Mouse (Mus musculus): ENCODE results near the gene Klf6. TPM values are rescaled to one million over a fixed set of nuclear protein-coding genes. Genes with fewer than 3 reads are reported as not detected.

Klf6 gene
- total and polyA plus RNA-seq, 3 experiments = 6.6 to 21.0 (median 15.8) TPM

DNA sequence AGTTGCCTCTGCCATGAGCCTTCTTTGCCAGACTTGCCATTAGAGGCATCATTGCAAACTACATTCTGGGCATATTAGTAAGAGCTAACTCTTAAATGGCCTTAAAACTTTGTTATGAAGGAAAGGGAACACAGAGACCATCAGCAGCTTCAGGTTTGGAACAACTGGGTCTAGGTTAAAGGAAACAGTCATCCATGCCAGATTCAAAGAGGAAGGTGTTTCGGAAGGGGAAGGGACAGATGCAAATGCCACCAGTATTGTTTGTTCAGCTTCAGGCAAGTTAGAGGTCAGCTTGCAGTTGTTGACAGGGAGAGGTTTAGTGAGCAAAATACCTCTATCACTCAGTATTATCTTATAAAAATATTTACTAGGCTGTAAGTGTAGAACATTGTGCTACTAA lies 37.7 kb downstream of the Klf6 start:
- no peaks in the 10 kb centered on the region for H3K79me2 ChIP-seq (replicated peaks; ENCODE audit: control insufficient read depth, extremely low read depth, insufficient read depth, poor library complexity, severe bottlenecking)
- no peaks in the 10 kb centered on the region for H3K36me3 ChIP-seq (replicated peaks in 1 of 2; ENCODE audit: control insufficient read depth in 1 of 2, insufficient read depth in 1 of 2, low read length in 1 of 2)
- in situ Hi-C loops (cut with MboI; ENCODE audit: low pct_ligation_motif_present, low pct_unique_long_range_greater_than_20kb, low sequenced_read_pairs) = no loop called here
- no peaks in the 10 kb centered on the region for H3K4me1 ChIP-seq (ENCODE audit: control insufficient read depth in 1 of 2, insufficient read depth in 2 of 2)
- H3K4me3 ChIP-seq (replicated peaks in 1 of 3; ENCODE audit: low read depth in 2 of 3, low read length in 2 of 3, poor library complexity in 1 of 3) = no peak overlapping the region
- no peak for DNase-seq (ENCODE audit: extremely low read depth)
- H3K27ac ChIP-seq (ENCODE audit: insufficient read depth, low read depth) = no peak overlapping the region
- no peak for TF ChIP-seq ZKSCAN1 (IDR thresholded peaks at IDR 0.05; ENCODE audit: borderline replicate concordance, low read depth, low read length)
- H3K9ac ChIP-seq (ENCODE audit: insufficient read depth, low read depth) = no peak overlapping the region
- H3K27me3 ChIP-seq (replicated peaks) = no peaks in the 10 kb centered on the region
- no peaks in the 10 kb centered on the region for H3K9me3 ChIP-seq (replicated peaks; ENCODE audit: low read length)
- dilution Hi-C loops (cut with MboI; ENCODE audit: extremely low pct_ligation_motif_present, extremely low pct_unique_long_range_greater_than_20kb, low sequenced_read_pairs) = no loop called here
- no peak overlapping the region for H3K4me2 ChIP-seq (ENCODE audit: insufficient read depth, low read depth, poor library complexity, severe bottlenecking)

DNA sequence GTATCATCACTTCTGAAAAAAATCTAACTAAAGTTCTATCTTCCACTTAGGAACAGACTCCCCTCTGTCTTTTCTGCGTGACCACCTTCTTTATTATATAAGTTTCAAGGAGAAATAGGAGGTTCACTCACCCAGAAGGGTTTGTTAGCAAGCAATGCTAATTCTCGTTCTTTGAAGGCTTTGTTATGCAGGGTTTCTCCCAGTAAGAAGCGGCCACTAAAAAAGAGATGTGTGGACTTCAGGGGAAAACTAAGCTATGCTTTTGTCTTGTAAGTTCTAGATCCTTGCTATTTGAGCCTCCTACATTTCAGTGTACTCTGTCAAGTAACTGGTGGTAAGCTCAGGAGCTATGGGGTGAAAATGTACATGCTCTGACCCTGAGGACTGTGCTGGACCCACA lies 38.4 kb downstream of the Klf6 start:
- Histone ChIP-seq H3K27me3 (replicated peaks) (no peaks in the 10 kb centered on the region), H3K9ac (ENCODE audit: insufficient read depth, low read depth) (no peak overlapping the region), H3K4me3 (replicated peaks in 1 of 3; ENCODE audit: low read depth in 2 of 3, low read length in 2 of 3, poor library complexity in 1 of 3) (no peak overlapping the region), H3K4me2 (ENCODE audit: insufficient read depth, low read depth, poor library complexity, severe bottlenecking) (no peak overlapping the region), H3K79me2 (replicated peaks; ENCODE audit: control insufficient read depth, extremely low read depth, insufficient read depth, poor library complexity, severe bottlenecking) (no peaks in the 10 kb centered on the region), H3K36me3 (replicated peaks in 1 of 2; ENCODE audit: control insufficient read depth in 1 of 2, insufficient read depth in 1 of 2, low read length in 1 of 2) (no peaks in the 10 kb centered on the region), H3K9me3 (replicated peaks; ENCODE audit: low read length) (no peaks in the 10 kb centered on the region), H3K27ac (ENCODE audit: insufficient read depth, low read depth) (no peak overlapping the region), H3K4me1 (ENCODE audit: control insufficient read depth in 1 of 2, insufficient read depth in 2 of 2) (no peaks in the 10 kb centered on the region)
- DNase-seq (ENCODE audit: extremely low read depth) = no peak
- dilution Hi-C loops (cut with MboI; ENCODE audit: extremely low pct_ligation_motif_present, extremely low pct_unique_long_range_greater_than_20kb, low sequenced_read_pairs) = no loop called here
- TF ChIP-seq E2F4 (IDR thresholded peaks at IDR 0.05; ENCODE audit: insufficient replicate concordance, low read depth, low read length) (no peak), RAD21 (IDR thresholded peaks at IDR 0.05; ENCODE audit: low read depth, low read length) (no peak), JUN (IDR thresholded peaks at IDR 0.05; ENCODE audit: insufficient read depth, low read depth, low read length) (no peak), BHLHE40 (IDR thresholded peaks at IDR 0.05; ENCODE audit: low read depth, low read length) (no peak), POLR2A (IDR thresholded peaks at IDR 0.05; ENCODE audit: low read depth, low read length) (no peak), MAFK (IDR thresholded peaks at IDR 0.05; ENCODE audit: insufficient replicate concordance, low read length) (no peak), USF1 (IDR thresholded peaks at IDR 0.05; ENCODE audit: low read depth, low read length) (no peak), MAX (IDR thresholded peaks at IDR 0.05; ENCODE audit: low read length) (no peak), PAX5 (IDR thresholded peaks at IDR 0.05; ENCODE audit: low read length) (no peak), MAZ (IDR thresholded peaks at IDR 0.05; ENCODE audit: low read depth, low read length) (no peak), CTCF (conservative IDR thresholded peaks at IDR 0.05 in 1 of 2, IDR thresholded peaks at IDR 0.05 in 1 of 2; ENCODE audit: low read depth in 2 of 2, low read length in 2 of 2) (no peak), JUND (conservative IDR thresholded peaks at IDR 0.05; ENCODE audit: low read depth, low read length) (no peak)
- in situ Hi-C loops (cut with MboI; ENCODE audit: low pct_ligation_motif_present, low pct_unique_long_range_greater_than_20kb, low sequenced_read_pairs) = no loop called here

DNA sequence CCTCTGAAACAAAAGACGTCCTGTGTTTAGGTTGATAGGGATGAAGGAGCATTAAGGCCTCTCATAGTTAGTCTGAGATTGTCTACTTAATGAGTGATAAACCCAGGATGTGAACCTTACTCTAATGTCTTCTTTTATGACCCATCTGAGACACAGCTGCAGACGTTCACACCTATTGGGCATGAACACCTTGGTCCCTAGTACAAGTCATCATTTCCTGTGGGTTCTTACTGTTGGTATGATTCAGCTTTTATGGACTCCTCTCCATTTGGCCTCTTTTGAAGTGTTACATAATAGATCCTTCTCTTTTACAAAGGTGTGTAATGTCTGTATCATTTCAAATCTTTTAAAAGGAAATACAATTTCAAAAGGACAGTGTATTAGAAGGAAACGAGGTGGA lies 51.9 kb downstream of the Klf6 start:
- TF ChIP-seq SMC3 (IDR thresholded peaks at IDR 0.05; ENCODE audit: low read depth, low read length) (no peak), RCOR1 (conservative IDR thresholded peaks at IDR 0.05; ENCODE audit: low read depth, low read length) (no peak), TCF12 (IDR thresholded peaks at IDR 0.05; ENCODE audit: low read depth, low read length) (no peak), PAX5 (IDR thresholded peaks at IDR 0.05; ENCODE audit: low read length) (no peak), MXI1 (IDR thresholded peaks at IDR 0.05; ENCODE audit: low read depth, low read length) (no peak), GABPA (IDR thresholded peaks at IDR 0.05; ENCODE audit: insufficient replicate concordance, low read depth, low read length) (no peak), RAD21 (IDR thresholded peaks at IDR 0.05; ENCODE audit: low read depth, low read length) (no peak), ZNF384 (IDR thresholded peaks at IDR 0.05; ENCODE audit: low read depth, low read length) (no peak), NRF1 (IDR thresholded peaks at IDR 0.05; ENCODE audit: low read depth, low read length) (no peak), SIN3A (IDR thresholded peaks at IDR 0.05; ENCODE audit: low read length) (no peak), USF2 (conservative IDR thresholded peaks at IDR 0.05; ENCODE audit: low read depth, low read length) (no peak), MAX (IDR thresholded peaks at IDR 0.05; ENCODE audit: low read length) (no peak), CHD1 (IDR thresholded peaks at IDR 0.05; ENCODE audit: low read depth, low read length) (no peak)
- no peaks in the 10 kb centered on the region for H3K36me3 ChIP-seq (replicated peaks in 1 of 2; ENCODE audit: control insufficient read depth in 1 of 2, insufficient read depth in 1 of 2, low read length in 1 of 2)
- in situ Hi-C loops (cut with MboI; ENCODE audit: low pct_ligation_motif_present, low pct_unique_long_range_greater_than_20kb, low sequenced_read_pairs) = no loop called here
- no peak for DNase-seq (ENCODE audit: extremely low read depth)
- H3K79me2 ChIP-seq (replicated peaks; ENCODE audit: control insufficient read depth, extremely low read depth, insufficient read depth, poor library complexity, severe bottlenecking) = no peaks in the 10 kb centered on the region
- H3K27me3 ChIP-seq (replicated peaks) = no peaks in the 10 kb centered on the region
- dilution Hi-C loops (cut with MboI; ENCODE audit: extremely low pct_ligation_motif_present, extremely low pct_unique_long_range_greater_than_20kb, low sequenced_read_pairs) = no loop called here
- H3K4me1 ChIP-seq (ENCODE audit: control insufficient read depth in 1 of 2, insufficient read depth in 2 of 2) = no peaks in the 10 kb centered on the region
- H3K4me3 ChIP-seq (replicated peaks in 1 of 3; ENCODE audit: low read depth in 2 of 3, low read length in 2 of 3, poor library complexity in 1 of 3) = no peak overlapping the region
- H3K9ac ChIP-seq (ENCODE audit: insufficient read depth, low read depth) = no peak overlapping the region
- no peak overlapping the region for H3K27ac ChIP-seq (ENCODE audit: insufficient read depth, low read depth)
- H3K4me2 ChIP-seq (ENCODE audit: insufficient read depth, low read depth, poor library complexity, severe bottlenecking) = no peak overlapping the region
- H3K9me3 ChIP-seq (replicated peaks; ENCODE audit: low read length) = no peaks in the 10 kb centered on the region
